Mouse (Mus musculus) NIH3T3 (cell line): Measurements from ENCODE around the gene Mgll.

Experiments
- DNase-seq: peaks from one replicate; pipeline ENCODE4 v3.0.0-alpha.2; 2012; ENCODE audit warnings: low read depth

Mgll gene

DNA sequence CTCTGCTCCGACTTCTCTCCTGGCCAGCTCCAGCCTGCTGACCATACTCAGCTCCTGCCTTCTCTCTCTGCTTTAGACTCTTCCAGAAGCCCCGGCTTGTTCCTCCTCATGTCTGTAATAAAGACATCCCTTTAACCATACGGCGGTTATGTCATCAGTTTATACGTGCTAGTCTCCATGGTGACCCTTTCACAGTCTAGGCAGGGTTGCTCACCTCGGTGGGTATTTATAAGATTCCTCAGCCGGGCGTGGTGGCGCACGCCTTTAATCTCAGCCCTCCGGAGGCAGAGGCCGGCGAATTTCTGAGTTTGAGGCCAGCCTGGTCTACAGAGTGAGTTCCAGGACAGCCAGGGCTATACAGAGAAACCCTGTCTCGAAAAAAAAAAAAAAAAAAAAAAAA, 51.1 kb downstream of the Mgll start:
- DNase-seq, result peak; percentile 22

DNA sequence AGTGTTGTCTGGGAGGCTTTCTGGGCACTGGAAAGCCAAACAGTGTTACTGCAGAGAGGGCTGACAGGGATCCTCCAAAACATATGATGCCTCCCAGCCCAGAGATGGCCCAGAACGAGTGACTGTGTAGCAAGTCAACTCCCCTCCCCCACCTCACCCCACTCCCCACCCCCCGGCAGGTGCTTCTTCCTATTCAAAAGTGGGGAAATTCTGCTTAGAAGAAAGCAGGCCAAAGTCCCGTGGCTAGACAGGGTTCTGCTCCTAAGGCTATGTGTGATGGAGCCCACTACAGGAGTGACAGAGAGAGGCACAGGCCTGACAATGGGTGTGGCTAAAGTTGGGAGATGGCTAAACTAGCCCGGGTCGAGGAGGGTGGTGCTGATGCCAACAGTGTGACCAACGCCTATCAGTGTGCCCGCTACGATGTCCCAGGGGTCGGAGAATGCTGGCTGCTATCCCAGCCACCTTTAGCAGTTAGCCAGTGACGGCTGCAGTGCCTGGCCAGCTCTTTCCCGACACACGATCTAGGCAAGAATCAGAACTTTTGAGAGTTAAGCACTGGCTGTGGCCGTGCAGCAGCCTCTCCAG, 52.2 kb downstream of the Mgll start:
- DNase-seq, result no peak

DNA sequence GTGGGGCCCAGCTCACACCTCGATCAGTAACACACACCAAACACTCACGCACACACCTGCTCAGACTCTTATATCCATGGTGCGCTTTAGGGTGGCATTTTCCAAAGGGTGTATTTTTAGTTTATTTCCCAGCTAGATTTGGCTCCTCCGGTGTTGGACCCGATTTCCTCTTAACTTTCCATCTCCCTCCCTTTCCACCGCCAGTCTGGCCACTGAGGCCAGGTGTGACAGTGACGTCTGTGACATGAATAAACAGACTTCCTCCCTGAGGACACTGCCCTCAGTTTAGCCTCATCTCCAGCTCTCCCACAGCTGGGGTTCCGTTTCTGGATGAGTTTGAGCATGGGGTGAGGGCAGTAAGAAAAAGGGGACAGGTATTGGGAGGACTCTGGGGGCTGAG, 52.8 kb downstream of the Mgll start:
- DNase-seq, result no peak

DNA sequence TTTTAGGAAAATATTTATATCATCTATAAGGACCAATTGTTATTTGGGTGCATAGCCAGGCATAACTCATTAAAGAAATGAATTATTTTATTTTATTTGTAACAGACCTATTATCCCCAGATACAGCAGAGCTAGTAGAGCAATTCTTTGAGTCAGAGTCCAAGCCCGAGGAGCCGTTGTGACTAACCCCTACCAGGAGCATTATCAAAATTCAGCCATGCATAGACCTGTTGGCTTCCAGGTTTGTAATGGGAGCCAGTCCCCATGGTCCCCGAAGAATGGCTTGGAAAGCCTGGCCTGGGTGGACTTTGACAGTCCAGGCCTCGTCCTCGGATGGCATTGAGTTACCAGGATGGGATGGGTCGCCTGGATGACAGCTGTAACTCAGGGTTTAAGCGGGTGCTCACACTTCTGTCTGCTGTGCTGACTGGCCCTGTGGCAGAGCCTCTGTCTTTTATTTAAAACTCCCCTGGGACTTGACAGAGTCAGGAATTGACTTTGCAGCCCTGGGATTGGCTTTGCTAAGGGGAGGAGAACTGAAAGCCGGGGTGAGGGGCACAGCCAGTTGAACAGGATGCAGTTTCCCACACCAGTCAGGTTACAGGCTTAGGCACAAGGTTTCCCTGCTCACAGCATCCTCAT, 54.0 kb downstream of the Mgll start:
- no peak for DNase-seq

DNA sequence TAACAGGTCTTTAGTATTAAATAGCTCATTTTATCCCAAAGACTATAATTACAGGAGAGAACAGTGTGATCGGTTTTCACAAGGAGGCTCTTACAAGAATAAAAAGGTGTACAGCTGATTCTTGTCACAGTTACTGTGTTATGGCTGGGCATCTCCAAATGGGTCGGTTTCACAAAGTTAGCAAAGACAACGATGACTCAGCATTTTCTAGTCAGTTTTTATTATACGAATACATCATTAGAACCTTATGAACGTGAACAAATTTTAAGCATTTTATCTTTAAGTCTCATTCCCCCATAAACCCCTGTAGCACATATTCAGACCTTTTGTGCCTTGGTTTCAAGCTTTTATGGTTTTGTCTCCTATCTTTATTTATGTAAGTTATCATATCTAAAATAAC, 55.5 kb downstream of the Mgll start:
- DNase-seq, result no peak

DNA sequence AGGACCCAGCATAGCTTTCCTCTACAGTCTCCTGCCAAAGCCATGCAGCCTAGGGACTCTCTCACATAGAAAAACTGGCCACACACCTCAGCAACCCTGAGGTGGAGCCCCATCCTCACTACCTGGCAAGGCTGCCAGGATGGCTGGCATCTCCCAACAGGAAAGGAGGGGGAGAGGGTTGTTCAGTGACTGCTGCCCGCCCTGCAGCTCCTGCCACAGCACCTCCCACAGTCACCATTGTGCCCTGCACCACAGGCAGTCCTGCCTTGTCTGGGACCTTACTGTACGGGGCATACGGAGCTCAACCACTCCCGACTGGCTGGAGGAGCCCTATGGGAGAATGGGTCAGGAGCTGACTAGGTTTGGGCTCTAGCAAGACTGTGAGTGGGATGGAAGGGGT, 57.7 kb downstream of the Mgll start:
- no peak for DNase-seq

DNA sequence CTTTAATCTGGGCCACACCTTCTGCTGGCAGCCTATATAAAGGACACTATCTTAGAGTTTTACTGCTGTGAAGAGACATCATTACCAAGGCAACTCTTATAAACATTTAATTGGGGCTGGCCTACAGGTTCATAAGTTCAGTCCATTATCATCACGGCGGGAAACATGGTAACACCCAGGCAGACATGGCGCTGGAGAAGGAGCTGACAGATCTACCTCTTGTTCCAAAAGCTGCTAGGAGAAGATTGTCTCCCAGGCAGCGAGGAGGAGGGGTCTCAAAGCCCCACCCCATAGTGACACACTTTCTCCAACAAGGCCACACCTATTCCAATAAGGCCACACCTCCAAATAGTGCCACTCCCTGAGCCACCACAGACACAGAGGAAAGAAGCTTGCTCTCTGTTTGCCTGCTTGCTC, 58.8 kb downstream of the Mgll start:
- no peak for DNase-seq

DNA sequence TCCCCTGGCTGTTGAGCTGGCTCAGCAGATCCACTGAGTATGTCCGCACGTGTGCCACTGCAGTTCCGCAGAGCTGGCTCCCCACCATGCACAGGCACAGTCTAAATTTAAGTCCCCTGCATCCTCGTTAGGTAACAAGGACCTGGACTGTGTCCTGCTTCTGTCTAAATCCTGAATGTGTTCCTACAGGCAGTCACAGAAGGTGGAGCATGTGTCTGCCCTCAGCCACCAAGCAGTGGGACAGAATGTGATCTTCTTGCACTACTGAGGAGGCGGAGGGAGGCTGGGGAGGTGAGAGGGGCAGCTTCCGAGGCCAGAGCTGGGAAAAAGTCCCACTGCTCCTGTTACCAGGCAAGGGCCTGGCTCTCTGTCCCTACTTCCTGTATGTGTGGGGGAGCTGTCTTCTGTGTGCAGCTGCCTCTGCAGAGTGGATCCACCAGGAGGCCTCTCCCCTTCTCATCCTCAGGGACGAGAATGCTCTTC, 60.5 kb downstream of the Mgll start:
- DNase-seq, result no peak

DNA sequence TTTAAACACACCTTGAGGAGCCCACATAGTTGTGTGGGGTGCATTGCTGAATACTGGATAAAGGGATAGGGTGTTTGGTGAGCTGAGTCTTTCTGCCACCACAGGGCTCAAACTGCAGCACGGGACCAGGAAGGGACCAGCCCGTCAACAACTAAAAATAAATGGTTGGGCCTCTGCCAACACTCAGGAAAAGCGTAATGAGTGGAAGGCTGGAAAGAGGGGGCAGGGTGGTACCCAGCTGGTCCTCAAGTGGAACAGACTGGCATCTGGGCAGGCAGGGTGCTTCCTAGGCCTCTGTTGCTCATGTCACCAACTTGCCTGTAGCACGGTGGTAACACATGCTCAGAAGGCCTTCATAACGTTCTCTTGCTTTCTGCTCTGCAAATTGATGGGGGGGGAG, 61.1 kb downstream of the Mgll start:
- no peak for DNase-seq

DNA sequence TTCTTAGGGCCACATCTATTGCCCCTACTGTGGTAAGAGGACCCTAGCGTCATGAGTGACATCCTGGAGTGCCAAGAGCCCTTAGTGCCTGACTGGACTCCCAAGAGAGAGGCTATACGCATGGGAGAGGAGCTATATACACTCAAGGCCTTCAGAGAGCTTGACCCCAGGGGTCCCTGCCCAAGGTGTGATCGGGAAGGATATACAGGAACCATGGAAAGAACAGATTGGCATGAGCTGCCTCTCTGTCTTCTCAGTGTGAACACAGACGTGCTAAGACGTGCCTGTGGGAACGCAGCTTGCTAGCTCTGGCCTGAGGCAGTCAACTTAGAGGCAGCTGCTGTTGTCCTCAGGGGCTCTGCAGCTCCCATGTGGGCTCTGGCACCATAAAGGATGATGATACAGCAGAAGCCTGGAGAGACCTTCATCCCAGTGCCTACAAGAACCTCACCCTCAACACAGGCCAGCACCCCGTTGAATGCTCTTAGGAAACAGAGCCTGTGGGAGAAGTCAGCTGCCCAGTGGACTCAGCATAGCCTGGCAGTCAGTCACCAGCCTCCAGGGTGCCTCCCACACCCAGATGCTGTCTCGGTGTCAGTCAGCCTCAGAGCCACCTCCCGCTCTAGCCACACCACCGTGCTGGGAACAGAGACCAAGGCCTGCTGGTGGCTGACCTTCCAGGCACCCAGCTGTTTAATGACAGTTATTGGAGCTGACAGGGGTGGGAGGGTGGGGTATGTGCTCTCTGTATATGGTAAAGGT, 61.8 kb downstream of the Mgll start:
- no peak for DNase-seq

DNA sequence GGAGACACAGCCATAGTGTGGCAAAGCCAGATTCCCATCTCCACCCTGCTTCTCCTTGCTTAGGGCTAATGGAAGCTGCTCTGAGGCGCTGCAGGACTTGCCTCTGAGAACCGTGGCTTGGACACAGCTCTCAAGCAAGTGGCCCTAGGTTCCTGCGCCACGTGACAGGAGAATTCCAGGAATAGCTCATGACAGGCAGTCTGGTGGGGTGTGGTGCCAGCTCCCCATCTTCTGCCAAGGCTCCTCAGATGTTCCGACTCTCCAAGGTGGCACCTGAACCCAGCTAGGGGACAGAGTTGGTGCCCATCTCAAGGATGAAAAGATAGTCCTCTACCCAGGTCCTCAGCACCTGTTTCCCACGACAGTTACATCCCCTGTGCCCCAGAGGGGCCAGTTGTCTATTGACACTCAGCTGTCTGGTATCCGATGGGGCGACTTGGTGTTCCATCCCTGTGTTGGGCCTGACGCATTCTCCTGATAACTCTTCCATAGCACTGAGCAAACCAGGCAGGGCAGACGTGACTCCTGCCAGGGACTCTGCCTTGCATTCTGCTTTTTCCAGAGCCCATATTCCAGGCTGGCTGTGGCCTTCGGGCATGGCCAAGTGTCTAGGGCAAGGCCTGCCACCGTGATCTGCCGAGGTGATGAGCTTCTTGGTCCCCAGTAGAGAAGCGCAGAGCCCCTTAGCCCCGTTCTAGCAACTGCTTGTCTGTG, 62.7 kb downstream of the Mgll start:
- no peak for DNase-seq

DNA sequence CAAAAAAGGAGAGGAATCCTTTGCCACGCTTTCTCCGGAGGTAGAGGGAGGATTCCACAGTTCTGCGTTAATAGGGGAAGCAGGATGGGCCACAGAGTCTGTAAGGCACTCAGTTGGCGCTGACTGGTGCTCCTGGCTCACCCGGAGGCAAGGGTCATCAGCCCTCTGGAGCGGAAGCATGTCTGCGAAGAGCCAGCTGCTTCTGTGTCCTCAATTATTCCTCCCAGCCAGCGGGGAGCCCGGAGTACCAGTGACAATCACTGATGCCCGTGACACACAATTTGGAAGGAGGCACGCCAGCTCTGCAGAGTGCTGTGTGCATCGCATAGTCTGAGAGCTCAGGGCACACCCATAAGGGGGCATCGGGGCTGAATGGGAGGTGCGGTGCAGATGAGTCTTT, 63.3 kb downstream of the Mgll start:
- DNase-seq, result no peak

DNA sequence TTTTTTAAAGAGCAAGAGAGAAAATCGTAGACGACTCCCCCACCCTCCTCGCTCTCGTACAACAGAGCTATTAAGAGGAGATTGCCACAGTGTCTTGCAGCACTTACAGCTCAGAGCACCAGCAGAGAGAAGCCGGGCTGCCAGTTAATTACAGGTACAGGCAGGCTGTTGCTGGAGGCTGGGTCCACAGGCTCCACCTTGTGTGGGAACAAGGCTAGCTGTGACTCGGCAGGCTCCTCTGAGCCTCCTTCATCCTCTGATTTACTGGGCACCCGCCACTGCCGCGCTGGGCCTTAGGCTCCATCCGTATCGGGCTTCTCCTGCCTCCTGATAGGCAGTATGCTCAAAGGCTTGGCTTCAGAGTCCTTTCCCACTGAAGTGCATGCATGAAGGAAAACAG, 64.0 kb downstream of the Mgll start:
- DNase-seq, result no peak

DNA sequence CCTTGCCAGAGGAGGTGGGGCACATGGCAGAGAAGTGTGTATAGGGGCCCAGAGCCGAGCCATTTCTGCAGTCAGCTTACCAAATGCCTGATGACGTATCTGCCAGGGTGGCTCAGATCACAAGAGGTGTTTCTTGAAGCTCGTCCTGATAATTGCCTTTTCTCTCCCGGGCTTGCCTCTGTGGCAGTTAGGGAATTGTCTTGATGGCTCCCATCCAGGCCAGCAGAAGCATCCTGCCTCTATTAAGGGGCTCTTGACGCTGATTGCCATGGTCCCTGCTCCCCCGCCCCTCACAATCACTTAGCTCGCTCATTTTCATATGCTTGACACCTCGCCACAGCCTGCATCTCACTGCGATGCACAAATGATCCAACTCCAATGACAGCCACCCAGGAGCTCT, 67.1 kb downstream of the Mgll start:
- DNase-seq, result no peak

DNA sequence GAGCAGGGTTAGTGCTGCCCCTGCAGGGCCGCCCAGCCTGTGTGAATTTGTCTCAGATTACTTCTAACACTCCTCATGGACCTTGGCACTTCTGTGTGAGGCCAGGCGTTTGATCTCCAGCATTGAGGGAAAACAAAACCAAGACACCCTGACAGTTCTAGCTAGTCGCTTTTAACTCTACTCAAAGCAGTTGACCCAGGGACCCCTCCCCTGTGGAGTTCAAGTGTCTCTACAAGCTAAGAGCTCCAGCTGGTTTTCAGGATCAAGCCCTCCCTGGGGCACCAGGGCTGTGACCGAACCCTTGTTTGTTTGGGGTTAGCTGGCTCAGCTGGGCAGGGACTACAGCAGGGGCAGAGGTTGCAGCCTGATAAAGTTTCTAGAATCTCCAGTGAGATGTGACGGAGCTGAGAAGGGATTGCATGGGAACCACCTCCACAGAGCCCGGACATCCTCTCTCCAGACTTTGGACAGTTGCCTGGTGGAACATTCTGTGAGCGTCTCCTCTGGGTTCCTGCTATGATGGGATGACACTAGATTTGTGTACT, 68.0 kb downstream of the Mgll start:
- no peak for DNase-seq

DNA sequence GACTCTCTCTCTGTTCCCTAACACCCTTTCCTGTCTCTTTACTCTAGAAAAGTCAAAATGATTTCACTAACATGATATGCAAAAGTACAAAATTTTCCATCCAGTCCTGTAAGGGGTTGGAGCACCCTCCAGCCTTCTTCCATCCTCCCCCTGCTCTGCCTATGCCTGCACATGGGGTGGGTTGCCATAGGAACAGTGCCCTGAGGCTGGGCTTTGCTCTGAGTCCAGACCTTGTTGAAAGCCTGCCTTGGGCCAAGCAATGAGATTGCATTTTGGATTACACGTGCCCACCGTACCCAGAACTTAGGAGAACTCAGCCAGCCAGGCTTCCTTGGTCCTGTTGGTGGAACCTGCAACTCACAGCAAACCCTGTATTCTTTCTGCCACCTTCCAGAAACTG, 69.0 kb downstream of the Mgll start:
- DNase-seq, result peak; percentile 23

DNA sequence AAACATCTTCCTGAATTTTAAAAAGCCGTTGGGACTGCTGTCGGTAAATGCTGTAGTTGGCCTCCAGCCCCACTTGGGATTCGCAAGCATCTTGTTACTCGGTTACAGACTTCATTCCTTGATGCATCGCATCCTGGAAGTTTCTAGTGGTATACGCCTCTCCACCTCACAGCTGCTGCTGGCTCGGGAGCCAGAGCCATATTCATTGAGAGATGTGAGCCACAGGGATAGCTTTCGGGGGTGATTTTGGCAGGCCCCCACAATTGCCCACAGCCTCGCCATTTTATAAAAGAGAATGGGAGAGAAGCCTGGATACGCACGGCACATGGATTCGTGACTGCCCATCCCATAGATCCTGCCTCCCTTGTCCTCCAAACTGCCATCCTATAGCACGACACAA, 69.7 kb downstream of the Mgll start:
- no peak for DNase-seq

DNA sequence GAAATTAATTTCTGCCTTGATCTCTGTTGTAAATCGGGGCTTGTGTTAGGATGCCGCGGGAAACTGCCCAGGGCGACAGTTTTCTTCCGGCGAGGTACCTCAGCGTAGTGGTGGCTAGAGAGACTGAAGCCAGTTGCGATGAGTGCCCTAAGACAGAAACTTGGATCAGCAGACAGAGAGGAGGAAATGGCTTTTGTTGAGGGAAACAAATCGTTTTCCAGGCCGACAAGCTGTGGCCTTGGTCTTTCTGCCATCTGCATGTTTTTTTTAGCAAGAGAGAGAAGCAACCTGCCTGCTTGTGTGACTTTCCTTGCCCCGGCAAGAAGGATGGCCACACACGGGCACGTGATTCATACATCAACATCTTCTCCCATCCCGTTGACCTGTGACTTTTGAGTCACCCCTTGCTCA, 70.4 kb downstream of the Mgll start:
- no peak for DNase-seq

DNA sequence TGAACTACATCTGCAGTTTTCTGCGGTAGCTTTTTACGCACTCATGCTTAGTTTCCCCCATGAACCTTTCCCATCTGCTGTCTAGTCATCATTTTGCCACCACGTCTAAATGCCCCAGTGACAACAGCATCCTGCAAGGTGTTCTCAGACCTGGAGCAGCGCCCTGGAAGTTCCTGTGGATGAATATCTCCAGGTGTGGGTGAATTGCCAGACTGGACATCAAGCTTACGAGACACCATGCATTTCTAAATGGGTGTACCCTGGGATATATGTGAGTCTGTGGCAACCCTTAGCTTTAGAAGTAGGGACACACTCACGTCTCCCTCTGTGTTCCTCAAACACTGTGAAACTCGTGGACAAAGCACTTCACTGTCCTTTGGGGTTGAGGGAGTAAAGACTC, 76.0 kb downstream of the Mgll start:
- no peak for DNase-seq

DNA sequence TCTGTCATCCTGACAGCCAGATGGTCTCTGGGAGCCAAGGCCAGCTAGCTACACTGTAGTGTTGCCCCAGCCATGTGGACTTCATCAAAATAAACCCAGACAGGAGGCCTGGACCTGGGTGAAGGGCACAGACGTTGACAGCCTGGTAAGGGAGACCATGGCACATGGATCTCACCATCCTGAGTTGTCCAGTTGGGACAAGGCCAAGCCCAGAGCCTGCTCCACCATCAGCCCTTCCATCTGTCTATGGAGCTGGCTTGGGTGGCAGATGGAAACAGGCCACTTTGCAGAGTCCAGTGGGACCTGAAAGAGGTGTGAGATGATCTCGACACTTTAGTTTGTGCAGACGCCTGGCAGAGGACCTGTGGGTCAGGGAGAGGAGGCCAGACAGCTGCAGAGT, 76.5 kb downstream of the Mgll start:
- no peak for DNase-seq

DNA sequence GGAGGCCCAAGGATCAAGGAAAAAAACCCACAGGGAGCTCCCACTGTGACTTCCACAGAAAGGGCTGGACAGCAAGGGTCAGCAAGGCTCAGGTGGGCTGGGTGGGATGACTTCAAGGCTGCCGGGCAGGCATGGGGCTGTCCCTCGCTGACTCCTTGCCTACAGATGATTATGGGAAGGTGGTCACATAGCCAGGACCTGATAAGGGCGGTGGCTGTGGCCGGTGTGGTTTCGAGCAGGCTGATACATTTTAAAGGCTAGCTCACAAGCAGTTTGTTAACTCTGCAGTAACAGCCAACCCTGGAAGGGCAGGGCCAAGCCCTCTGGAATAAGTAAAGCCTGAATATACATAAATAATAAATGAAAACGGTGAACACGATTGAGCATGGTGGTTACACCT, 78.8 kb downstream of the Mgll start:
- DNase-seq, result no peak

DNA sequence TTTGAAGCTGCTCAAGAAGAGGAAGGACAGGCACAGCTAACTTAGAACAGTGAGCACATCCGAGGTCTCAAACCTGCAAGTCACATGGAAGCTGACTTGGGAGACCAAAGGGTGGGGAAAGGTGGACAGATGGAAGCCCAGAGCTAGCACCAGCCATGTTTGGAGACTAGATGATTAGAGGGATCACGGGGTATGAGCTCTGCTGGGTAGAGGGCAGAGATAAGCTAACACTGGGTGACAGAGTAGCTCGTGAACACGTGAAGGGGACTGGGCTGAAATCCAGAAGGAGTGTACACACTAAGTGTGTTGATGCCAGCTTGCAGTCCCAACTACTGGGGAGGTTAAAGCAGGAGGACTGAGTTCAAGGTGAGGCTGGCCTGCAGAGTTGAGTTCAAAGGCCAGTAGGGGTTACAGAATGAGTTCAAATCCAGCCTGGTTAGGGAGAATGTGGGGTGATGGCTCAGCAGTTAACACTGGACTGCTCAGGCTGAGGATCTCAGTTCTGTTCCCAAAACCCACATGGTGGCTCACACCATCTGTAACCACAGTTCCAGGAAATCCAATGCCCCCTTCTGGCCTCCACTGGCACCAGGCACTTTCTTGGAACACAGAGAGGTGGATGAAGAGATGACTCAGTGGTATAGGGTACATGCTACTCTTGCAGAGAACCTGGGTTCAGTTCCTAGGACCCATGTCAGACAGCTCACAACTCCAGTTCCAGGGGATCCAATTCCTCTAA, 79.9 kb downstream of the Mgll start:
- no peak for DNase-seq
